Mouse (Mus musculus) Patski (cell line): Measurements from ENCODE around the gene Ptafr. TPM values are rescaled to one million over a fixed set of nuclear protein-coding genes. Genes with fewer than 3 reads are reported as not detected.
"Not testable (repeated sequence)": the region's sequence is repeated elsewhere in the genome, so short reads cannot be mapped to it uniquely, and the experiment has no call there.

ENCODE experiments used
- ATAC-seq: fragments of 100-300 bp; one replicate; pipeline ENCODE4 v1.8.0; 2021
- CTCF ChIA-PET: fragments of 350-600 bp; sonication (Branson Sonifier 250); formaldehyde crosslinking; loops from one replicate; lab custom pipeline; 2022; ENCODE audit warnings: inconsistent platforms; lab: Charles Lee
- POLR2A ChIA-PET: fragments of 350-600 bp; sonication (Branson Sonifier 250); formaldehyde crosslinking; loops from one replicate; lab custom pipeline; 2022; ENCODE audit warnings: antibody characterized with exemption, inconsistent platforms; lab: Charles Lee
- DNase-seq: peaks from one replicate; pipeline ENCODE4 v3.0.0-alpha.2; 2011; ENCODE audit warnings: low read depth, low spot score
- H3K27me3 ChIP-seq: fragments of 371-371 bp; one replicate; pipeline ENCODE4 v1.5.1; 2021
- CTCF ChIP-seq: fragments of 100-300 bp; IDR thresholded peaks from one replicate; pipeline ENCODE4 v1.5.1; 2021
- in situ Hi-C: fragments of 300-500 bp; cut with MboI; formaldehyde crosslinking; loops from 3 replicates; pipeline ENCODE4 v1.11.1; 2018; ENCODE audit warnings: low pct_unique_long_range_greater_than_20kb, mixed read lengths
- polyA plus RNA-seq: library from polyadenylated mRNA; unstranded; gene quantifications from one replicate; pipeline ENCODE4 v1.2.3, GENCODE M21; 2021

The Ptafr gene
- polyA plus RNA-seq, 1 experiment from 2014 or later = not detected

DNA sequence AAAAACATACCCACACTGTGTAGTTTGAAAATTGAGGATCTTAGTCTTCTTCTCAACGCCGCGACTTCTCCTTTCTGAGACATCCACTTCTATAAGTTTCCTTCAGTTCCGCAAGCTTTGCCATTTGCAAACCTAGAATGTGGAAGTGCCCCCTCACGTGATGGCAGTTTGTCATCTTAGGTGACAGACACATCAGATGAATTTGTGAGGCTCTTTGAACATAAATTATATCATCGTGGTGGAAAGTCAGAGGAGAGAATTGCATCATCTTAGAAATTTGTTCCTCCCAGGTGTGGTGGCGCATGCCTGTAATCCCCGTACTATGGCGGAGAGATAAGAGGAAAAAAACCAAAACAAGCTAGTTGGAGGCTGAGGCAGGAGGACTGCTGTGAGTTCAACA is 29.1 kb downstream of the Ptafr start:
- in situ Hi-C loops = no loop called here
- no peak for DNase-seq
- ChIA-PET CTCF (no interaction called here), POLR2A (no interaction called here)
- H3K27me3 ChIP-seq = no peaks in the 10 kb centered on the region
- no peak for ATAC-seq
- no peak for TF ChIP-seq CTCF

DNA sequence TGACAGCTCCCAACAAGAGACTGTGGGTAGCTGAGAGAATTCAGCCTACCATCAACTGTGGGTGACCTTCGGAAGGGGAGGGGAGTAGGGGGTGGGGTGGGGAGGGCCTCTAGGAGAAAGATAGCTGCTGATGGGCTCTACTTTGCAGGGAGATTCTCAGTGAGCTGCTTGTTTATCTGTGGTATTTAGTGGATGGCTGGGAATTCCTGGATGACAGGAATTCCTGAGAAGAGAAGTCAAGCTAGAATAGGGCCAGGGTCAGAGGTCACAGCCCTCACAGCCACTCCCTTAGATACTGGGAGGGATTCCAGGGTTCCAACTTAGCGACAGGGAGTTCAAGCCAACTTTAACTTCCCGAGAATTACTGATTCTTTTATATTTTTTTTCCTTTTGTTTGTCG is 30.3 kb downstream of the Ptafr start:
- ATAC-seq (no peak), DNase-seq (no peak)
- no peak for TF ChIP-seq CTCF
- POLR2A ChIA-PET = no interaction called here
- in situ Hi-C loops = no loop called here
- CTCF ChIA-PET = no interaction called here
- no peaks in the 10 kb centered on the region for H3K27me3 ChIP-seq

DNA sequence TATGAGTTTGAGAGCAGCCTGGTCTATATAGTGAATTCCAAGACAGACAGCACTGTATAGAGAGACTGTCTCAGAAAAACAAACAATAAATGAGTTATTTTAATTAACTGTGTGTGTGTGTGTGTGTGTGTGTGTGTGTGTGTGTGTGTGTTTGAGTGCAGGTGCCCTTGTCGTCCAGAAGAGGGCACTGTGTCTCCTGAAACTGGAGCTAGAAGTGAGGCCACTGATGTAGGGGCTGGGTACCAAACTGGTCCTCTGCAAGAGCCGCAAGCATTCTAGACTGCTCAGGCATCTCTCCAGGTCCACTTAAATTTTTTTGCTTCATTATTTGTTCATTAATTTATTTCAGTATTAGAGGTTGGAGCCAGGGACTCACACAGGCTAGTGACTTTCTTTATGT is 35.0 kb downstream of the Ptafr start:
- CTCF ChIA-PET = no interaction called here
- DNase-seq (no peak), ATAC-seq (no peak)
- TF ChIP-seq CTCF = no peak
- H3K27me3 ChIP-seq = no peaks in the 10 kb centered on the region
- POLR2A ChIA-PET = no interaction called here
- in situ Hi-C loops = no loop called here

DNA sequence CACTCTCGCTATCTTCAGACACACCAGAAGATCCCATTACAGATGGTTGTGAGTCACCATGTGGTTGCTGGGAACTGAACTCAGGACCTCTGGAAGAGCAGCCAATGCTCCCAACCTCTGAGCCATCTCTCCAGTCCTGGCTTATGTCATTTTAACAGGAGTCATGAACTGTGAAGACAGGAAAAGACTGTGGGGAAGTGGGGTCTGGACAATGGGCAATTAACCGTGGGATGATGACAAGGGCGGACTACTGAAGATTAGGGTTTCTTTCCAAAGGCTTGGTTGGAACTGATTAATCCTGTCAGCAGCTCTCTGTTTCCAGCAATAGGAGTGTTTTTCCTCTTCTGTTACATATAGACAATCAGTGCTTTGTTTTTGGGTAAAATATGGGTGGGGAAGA is 35.9 kb downstream of the Ptafr start:
- ATAC-seq (no peak), DNase-seq (no peak)
- POLR2A ChIA-PET = no interaction called here
- no peaks in the 10 kb centered on the region for H3K27me3 ChIP-seq
- in situ Hi-C loops = no loop called here
- TF ChIP-seq CTCF = no peak
- CTCF ChIA-PET = no interaction called here

DNA sequence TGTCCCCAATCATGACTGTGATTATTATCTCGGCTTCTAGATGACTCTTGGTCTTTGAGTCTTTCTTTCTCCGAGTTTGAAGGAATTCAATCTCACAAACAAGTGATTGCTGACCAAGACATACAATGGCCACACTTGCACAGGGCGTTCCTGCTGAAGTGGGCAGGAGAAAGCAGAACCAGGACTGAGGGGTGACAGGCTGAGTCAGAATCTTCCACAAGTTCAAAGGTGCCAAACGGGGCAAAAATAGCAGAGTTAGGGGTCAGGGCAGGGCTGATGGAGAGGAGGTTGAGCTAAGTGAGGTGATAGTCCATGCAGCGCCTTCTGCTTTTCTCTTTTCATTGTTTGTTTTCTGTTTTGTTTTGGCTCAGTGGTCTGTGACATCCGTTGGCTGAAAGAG is 36.6 kb downstream of the Ptafr start:
- in situ Hi-C loops = no loop called here
- CTCF ChIA-PET = no interaction called here
- ATAC-seq = no peak
- DNase-seq = no peak
- POLR2A ChIA-PET = no interaction called here
- no peaks in the 10 kb centered on the region for H3K27me3 ChIP-seq
- no peak for TF ChIP-seq CTCF

DNA sequence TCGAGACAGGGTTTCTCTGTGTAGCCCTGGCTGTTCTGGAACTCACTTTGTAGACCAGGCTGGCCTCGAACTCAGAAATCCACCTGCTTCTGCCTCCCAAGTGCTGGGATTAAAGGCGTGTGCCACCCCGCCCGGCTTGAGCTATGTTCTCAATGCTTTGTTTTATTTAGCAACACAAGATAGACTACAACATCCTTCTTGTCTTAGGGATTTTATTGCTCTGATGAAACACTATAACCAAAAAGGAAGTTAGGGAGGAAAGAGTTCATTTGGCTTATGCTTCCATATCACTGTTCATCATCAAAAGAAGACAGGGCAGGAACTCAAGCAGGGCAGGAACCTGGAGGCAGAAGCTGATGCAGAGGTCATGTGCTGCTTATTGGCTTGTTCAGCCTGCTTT is 37.4 kb downstream of the Ptafr start:
- CTCF ChIA-PET, in situ Hi-C loops, ATAC-seq, H3K27me3 ChIP-seq, POLR2A ChIA-PET, DNase-seq: not testable (repeated sequence)

DNA sequence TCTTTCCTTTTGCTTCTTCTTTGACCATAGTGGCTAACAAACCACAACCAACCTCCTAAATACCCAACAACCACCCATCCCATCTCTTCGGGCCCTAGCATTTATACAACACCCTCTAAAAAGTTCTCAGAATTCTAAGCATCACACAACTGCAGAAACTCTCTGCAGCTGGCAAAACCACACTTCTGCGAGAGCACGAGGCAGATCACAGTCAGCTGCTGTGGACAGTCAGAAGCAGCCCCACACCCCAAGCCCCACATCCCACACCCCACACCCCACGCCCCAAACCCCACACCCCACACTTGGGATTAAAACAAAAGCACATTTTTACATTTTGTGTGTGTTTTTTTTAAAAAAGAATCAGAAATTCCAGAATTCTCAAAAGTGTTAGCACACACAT is 39.6 kb downstream of the Ptafr start:
- in situ Hi-C loops = no loop called here
- ChIA-PET CTCF (no interaction called here), POLR2A (no interaction called here)
- H3K27me3 ChIP-seq = no peaks in the 10 kb centered on the region
- DNase-seq = no peak
- TF ChIP-seq CTCF = no peak
- no peak for ATAC-seq

DNA sequence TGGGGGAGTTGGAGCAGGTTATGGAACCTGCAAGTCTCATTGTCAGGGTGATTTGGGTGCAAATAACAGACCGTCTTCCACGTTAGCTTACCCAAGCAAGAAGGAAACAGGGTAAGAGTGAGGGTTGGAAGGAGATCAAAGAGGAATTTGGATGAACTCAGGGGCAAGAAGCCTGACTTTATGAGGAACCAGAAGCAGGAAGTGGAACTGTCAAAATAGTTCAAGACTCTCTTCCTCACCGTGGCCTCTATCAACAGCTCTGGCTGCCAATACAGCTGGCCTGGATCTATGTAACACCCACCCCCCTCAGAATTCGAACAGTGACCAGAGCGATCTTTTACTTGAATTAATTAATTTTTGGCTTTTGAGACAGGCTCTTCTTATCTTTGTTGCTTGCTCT is 41.9 kb downstream of the Ptafr start:
- DNase-seq = no peak
- ATAC-seq = no peak
- no peak for TF ChIP-seq CTCF
- in situ Hi-C loops = no loop called here
- ChIA-PET POLR2A (no interaction called here), CTCF (no interaction called here)
- H3K27me3 ChIP-seq = no peaks in the 10 kb centered on the region

DNA sequence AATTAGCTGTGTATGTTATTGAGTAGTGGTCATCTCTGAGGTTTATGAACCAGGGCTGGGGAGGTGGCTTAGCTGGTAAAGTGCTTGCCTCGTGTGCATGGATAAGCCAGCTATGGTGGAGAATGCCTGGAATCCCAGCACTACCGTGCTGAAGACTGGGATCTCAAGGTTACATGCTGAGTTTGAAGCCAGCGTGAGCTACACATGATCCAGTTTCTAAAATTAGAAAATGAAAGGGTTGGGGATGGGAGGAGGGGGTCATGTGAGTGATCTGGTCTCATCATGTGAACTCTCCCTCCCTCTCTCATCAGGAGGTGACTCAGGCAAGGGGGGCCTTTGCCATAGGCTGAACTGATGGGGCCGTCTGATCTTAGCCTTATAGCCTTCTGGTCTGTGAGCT is 44.3 kb downstream of the Ptafr start:
- no peak for ATAC-seq
- no peaks in the 10 kb centered on the region for H3K27me3 ChIP-seq
- DNase-seq = no peak
- CTCF ChIA-PET = no interaction called here
- no peak for TF ChIP-seq CTCF
- in situ Hi-C loops = no loop called here
- POLR2A ChIA-PET = no interaction called here

DNA sequence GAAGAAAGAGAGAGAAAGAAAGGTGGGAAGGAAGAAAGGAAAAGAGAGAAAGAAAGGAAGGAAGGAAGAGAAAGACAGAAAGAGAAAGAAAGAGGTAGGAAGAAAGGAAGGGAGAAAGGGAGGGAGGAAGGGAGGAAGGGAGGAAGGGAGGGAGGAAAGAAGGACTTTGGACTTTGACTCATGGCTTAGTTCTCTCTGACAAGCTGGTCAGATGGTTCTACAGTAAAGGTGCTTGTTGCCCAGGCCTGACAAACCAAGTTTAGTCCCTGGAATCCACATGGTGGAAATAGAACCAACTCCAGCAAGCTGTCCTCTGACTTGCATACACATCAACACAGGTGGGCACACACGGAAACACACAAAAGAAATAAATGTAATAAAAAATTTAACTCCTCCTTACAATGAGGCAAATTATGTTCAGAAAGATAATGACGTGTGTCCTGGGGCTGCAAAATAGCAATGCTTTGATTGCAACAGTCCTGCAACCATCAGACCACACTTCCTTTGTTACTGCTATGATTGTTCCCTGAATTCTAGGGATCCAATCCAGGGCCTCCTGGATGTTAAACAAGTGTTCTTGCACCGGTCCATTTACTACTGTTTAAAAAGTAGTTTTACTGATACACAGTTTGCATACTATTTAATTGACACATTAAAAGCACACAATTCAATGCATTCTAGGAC is 46.6 kb downstream of the Ptafr start:
- no peak for TF ChIP-seq CTCF
- in situ Hi-C loops = no loop called here
- ATAC-seq = no peak
- ChIA-PET POLR2A (no interaction called here), CTCF (no interaction called here)
- H3K27me3 ChIP-seq = no peaks in the 10 kb centered on the region
- no peak for DNase-seq

DNA sequence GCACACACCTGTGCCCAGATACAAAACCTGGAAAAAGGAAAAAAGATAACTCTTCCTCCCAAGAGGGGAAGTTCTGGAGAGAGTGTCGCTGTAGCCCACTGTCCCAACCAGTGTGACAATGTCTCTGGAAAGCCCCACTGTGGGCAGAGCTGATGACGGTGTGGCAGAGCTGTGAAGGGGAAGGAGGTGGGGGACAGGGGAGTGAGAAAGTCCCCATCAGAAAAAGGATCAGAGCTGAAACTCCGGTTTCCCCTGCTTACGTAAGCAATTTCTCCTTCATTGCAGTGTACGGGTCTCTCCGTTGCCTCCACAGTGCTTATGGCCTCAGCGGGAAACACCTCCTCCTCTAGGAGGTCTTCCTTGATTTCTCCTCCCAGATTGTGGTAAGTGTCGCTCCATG is 47.5 kb downstream of the Ptafr start:
- in situ Hi-C loops = no loop called here
- DNase-seq (no peak), ATAC-seq (no peak)
- no peak for TF ChIP-seq CTCF
- no peaks in the 10 kb centered on the region for H3K27me3 ChIP-seq
- POLR2A ChIA-PET = no interaction called here
- CTCF ChIA-PET = no interaction called here

DNA sequence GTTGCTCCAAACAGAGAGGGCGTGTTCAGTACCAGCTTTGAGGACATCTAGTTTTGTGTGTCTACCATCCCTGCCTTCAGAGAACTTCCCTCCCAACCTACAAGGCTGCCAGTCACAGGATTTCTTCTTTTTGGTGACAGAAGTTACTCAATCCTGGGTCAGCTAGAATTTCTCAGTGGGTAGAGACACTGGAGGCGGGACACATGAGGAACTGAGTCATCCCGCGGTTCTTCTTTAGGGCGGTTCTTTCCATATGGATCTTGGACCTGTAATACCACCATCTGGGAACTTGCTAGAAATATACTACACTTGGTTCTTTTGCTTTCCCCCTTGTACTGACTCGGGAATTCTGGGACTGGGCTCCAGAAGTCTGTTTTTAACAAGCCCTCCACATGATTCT is 54.0 kb downstream of the Ptafr start:
- TF ChIP-seq CTCF = no peak
- DNase-seq (no peak), ATAC-seq (no peak)
- no peaks in the 10 kb centered on the region for H3K27me3 ChIP-seq
- ChIA-PET POLR2A (no interaction called here), CTCF (no interaction called here)
- in situ Hi-C loops = no loop called here
